Mouse (Mus musculus): ENCODE measurements around the gene Prkca. TPM values are rescaled to one million over a fixed set of nuclear protein-coding genes. Genes with fewer than 3 reads are reported as not detected.

Gene Prkca
- polyA plus RNA-seq, 1 experiment from 2014 or later: 5.4 TPM

DNA sequence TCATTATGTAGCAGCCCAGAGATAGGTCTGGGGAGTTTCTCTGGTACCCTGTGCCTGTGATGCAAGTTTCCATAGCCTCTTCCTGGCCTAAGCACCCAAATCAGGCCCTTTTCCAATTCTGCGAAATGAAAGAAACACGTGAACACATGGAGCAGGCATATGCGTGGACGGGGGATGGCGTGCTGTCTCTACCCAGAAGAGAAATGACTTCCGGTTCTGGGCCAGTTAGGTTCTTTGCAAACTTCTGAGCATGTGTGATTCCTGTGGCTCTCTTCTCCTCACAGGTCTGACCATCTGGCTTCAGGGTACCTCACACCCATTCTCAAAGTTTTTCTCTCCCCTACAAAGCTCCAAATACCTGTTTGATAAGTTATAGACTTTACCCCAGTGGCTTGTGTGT, 131.7 kb downstream of the Prkca start:
- Histone ChIP-seq H3K27me3 (peaks cover 13% of the 10 kb centered on the region), H3K27ac (replicated peaks) (no peak overlapping the region), H3K4me1 (peaks cover 10% of the 10 kb centered on the region; the same call in 1 of the 2 replicates), H3K4me3 (no peak overlapping the region), H3K9ac (replicated peaks) (no peak overlapping the region), H3K4me2 (replicated peaks) (no peak overlapping the region), H3K9me3 (no peaks in the 10 kb centered on the region), H3K36me3 (no peaks in the 10 kb centered on the region)
- ATAC-seq (ENCODE audit: low FRiP score, low read depth): no peak
- WGBS: 97% methylated on average over 6 of the region's 6 CpGs

DNA sequence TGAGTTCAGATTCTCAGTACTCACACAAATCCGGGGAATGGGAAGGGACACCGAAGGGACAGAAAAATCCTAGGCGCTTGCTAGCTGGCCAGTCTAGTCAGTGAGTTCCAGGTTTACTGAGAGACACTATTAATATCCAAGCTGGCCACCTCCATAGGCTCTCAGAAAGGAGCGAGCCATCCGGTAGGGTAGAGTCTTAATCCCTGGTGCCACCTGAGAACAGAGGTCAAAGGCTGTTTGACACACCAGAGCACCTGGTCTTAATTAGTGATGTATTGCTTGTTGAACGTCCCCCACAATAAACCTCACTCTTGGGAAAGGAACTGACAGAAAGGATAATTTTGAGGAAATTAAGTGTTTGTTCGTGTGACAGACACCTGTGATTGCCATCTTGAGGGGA, 133.0 kb downstream of the Prkca start:
- ATAC-seq (ENCODE audit: low FRiP score, low read depth): no peak
- WGBS: 84% methylated on average over 7 of the region's 7 CpGs

DNA sequence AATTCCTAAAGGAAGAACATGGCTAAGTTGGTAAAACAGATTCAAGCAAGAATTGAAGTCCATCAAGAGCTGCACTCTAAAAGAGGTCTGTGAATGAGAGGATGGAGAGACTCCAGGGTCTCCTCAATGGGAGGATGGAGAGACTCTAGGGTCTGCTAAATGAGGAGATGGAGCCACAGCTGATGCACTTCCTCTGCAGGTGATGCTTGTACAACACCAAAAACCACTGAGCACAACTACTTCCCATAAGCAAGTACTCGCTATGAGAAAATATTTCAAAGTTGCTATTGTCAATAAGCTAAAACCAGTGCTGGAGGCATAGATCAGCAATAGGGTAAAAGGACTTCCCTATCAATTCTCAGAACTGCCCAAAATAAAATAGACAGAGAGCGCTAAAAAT, 137.1 kb downstream of the Prkca start:
- peaks cover 19% of the 10 kb centered on the region for H3K4me1 ChIP-seq
- no peak overlapping the region for H3K9ac ChIP-seq (replicated peaks)
- peaks cover 14% of the 10 kb centered on the region for H3K27me3 ChIP-seq
- WGBS: 95% methylated on average over 2 of the region's 2 CpGs
- H3K36me3 ChIP-seq: no peaks in the 10 kb centered on the region
- H3K4me3 ChIP-seq: no peak overlapping the region
- H3K27ac ChIP-seq (replicated peaks): no peak overlapping the region
- H3K9me3 ChIP-seq: no peaks in the 10 kb centered on the region
- ATAC-seq (ENCODE audit: low FRiP score, low read depth): no peak
- H3K4me2 ChIP-seq (replicated peaks): no peak overlapping the region

More for the DNA sequence above, 133.0 kb downstream of the Prkca start:
- peaks cover 13% of the 10 kb centered on the region for H3K27me3 ChIP-seq
- H3K36me3 ChIP-seq: no peaks in the 10 kb centered on the region
- no peak overlapping the region for H3K9ac ChIP-seq (replicated peaks)
- H3K27ac ChIP-seq (replicated peaks): no peak overlapping the region
- H3K9me3 ChIP-seq: no peaks in the 10 kb centered on the region
- H3K4me3 ChIP-seq: no peak overlapping the region
- no peak overlapping the region for H3K4me2 ChIP-seq (replicated peaks)
- H3K4me1 ChIP-seq: 0 out of 2 replicates have a peak, but pooled peaks cover 4% of the 10 kb centered on the region

DNA sequence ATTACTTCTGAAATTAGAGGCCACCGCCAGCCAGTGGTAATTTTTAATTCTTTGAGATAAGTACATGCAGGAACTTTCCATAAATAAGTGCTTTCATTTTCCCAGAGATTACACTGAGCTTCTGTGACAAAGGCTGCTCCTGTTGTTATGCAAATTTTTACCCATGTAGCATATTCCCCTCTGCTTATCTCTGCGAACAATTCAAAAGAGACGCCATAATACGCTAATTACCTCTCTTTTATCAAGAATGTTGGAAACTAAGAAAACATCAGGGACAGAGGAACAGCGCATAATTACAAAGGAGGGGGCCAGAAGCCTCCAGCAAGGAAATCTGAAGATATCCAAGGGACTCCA, 138.9 kb downstream of the Prkca start:
- H3K9ac ChIP-seq (replicated peaks): no peak overlapping the region
- peaks cover 14% of the 10 kb centered on the region for H3K27me3 ChIP-seq
- WGBS: 17% methylated on average over 5 of the region's 5 CpGs
- peaks cover 23% of the 10 kb centered on the region for H3K4me1 ChIP-seq
- no peak; the same call in 1 of the 2 replicates for ATAC-seq (ENCODE audit: low FRiP score, low read depth)
- H3K4me3 ChIP-seq: no peak overlapping the region
- H3K4me2 ChIP-seq (replicated peaks): 0 out of 2 replicates have a peak overlapping the region, but pooled peaks have one; percentile 9
- H3K9me3 ChIP-seq: no peaks in the 10 kb centered on the region
- no peak overlapping the region for H3K27ac ChIP-seq (replicated peaks)
- no peaks in the 10 kb centered on the region for H3K36me3 ChIP-seq

DNA sequence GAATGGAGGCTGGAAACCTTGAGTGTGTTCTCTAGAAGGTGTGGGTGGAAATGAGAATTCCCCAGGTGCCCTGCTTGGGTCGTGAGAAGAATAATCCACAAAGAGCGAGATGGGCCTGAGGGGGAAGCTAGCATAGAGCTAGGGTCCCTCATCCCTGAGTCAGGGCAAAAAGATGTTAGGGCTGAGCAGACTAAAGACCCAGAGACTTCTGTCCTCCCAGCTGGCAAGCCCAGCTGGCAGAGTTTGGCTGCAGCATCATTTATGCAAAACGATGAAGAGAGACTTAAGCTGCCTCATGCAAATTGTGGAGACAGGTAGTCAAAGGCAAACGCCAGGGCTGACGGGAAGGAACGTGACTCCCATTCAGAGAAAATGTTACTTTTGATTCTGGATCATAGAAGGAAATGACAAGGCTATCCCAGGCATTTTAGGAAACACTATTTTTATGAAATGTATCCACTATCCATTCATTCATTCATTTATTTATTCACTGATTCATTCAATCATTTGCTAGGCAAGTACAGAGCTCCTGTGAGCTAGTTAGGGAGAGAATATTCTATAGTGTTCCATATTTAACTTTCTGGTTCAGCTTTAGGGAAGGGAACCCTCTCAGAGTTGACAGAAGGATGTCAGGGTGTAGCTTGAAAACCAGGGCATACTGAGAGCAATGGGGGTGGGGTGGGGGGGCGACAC, 139.4 kb downstream of the Prkca start:
- Histone ChIP-seq H3K9me3 (no peaks in the 10 kb centered on the region), H3K27ac (replicated peaks) (no peak overlapping the region), H3K9ac (replicated peaks) (no peak overlapping the region), H3K4me1 (peaks cover 23% of the 10 kb centered on the region), H3K27me3 (peaks cover 14% of the 10 kb centered on the region), H3K4me2 (replicated peaks) (0 out of 2 replicates have a peak overlapping the region, but pooled peaks have one; percentile 9), H3K4me3 (no peak overlapping the region), H3K36me3 (no peaks in the 10 kb centered on the region)
- WGBS: 38% methylated on average over 7 of the region's 7 CpGs
- ATAC-seq (ENCODE audit: low FRiP score, low read depth): peak; percentile 47; the same call in 1 of the 2 replicates

DNA sequence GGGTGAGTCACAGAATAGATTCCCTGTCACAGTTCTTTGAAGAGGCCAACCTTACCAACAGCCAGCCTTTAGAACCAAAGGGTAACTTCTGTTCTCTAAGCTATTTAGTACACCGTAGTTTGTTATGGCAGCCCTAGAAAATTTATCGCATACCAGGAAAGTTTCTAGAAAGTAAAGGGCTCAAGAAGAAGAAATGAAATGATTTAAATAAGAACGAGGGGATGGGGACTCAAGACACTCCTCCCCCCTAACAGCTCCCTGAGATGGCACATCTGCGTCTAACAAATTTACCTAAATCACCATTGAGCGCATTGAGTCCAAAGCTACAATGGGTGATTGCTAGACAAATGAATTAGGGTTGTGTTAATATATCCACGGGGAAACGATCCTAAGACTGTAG, 140.9 kb downstream of the Prkca start:
- no peaks in the 10 kb centered on the region for H3K36me3 ChIP-seq
- no peak overlapping the region for H3K9ac ChIP-seq (replicated peaks)
- no peak for ATAC-seq (ENCODE audit: low FRiP score, low read depth)
- H3K4me3 ChIP-seq: no peak overlapping the region
- peaks cover 26% of the 10 kb centered on the region for H3K4me1 ChIP-seq
- no peak overlapping the region for H3K4me2 ChIP-seq (replicated peaks)
- peaks cover 8% of the 10 kb centered on the region for H3K27me3 ChIP-seq
- no peak overlapping the region for H3K27ac ChIP-seq (replicated peaks)
- H3K9me3 ChIP-seq: no peaks in the 10 kb centered on the region
- WGBS: 90% methylated on average over 7 of the region's 7 CpGs

DNA sequence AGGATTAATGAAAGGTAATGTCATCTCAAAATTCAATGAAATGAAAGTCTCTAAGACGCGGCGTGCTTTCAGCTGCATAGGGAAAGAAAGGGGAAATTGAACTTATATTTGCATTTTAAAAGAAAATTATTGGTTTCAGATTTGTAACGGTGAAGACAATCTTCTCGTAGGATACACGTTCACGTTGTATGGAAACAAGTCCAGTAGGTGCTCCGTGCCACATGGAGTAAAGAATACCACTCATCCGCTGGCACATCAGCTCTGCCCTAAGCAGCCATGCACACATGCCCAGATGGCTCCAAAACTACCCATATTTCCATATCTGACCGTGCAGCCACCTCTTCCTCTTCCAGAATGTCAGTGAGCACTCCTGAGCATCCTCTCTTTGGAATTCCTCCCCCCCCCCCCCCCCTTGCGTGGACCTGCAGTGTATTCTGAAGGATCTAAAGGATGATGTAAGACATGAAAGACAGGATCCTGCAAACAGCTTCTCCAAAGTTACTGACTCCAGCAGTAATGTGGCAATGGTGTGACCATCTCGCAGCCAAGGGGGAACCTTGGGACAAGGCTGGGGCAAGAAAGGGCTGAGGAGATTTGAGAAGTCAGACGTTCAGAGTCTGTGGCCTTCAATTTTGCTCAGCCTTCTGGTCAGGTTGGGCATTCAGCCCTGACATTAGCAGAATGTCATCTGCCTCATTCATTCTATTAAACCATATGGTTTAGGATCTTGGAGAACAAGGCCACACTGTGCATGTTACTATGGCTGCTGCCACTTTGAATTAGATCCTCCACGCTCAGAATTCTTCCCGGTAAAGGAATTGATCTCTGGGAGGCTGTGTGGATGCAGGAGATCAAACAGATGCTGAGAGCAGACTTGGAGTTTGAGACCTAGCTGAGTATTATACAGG, 142.8 kb downstream of the Prkca start:
- Histone ChIP-seq H3K4me2 (replicated peaks) (no peak overlapping the region), H3K4me1 (peaks cover 36% of the 10 kb centered on the region), H3K27me3 (peaks cover 4% of the 10 kb centered on the region; the same call in 1 of the 2 replicates), H3K27ac (replicated peaks) (no peak overlapping the region), H3K4me3 (no peak overlapping the region), H3K9me3 (no peaks in the 10 kb centered on the region), H3K36me3 (no peaks in the 10 kb centered on the region), H3K9ac (replicated peaks) (no peak overlapping the region)
- no peak for ATAC-seq (ENCODE audit: low FRiP score, low read depth)
- whole genome bisulfite sequencing: 87% methylated on average over 15 of the region's 15 CpGs

DNA sequence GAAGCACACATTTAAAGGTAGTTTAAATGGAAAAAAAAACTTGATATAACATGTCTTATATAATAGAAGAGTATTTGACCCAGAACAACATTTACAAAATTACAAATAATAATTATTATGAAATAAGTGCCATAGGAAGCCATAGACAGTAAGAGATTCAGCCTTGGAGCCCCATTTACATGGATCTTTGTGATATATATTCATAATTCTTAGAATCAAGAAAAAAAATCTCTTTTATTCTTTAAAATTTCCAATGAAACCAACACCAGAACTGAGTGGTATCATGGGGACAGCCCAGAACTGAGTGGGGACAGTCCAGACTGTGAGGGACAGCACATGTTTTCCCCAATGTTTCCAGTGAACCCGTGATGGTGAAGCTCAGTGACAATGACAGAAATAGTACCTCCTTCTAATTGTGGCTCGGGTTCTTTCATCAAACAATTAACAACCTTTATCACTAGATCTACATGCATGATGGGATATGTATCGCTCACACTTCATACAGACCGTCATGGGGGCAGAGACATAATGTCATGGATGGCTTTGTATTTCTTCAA, 144.2 kb downstream of the Prkca start:
- Histone ChIP-seq H3K9ac (replicated peaks) (no peak overlapping the region), H3K4me3 (no peak overlapping the region), H3K4me1 (peaks cover 31% of the 10 kb centered on the region), H3K4me2 (replicated peaks) (no peak overlapping the region), H3K9me3 (no peaks in the 10 kb centered on the region), H3K27me3 (peaks cover 4% of the 10 kb centered on the region; the same call in 1 of the 2 replicates), H3K27ac (replicated peaks) (no peak overlapping the region), H3K36me3 (no peaks in the 10 kb centered on the region)
- no peak for ATAC-seq (ENCODE audit: low FRiP score, low read depth)
- WGBS: 91% methylated on average over 4 of the region's 4 CpGs

DNA sequence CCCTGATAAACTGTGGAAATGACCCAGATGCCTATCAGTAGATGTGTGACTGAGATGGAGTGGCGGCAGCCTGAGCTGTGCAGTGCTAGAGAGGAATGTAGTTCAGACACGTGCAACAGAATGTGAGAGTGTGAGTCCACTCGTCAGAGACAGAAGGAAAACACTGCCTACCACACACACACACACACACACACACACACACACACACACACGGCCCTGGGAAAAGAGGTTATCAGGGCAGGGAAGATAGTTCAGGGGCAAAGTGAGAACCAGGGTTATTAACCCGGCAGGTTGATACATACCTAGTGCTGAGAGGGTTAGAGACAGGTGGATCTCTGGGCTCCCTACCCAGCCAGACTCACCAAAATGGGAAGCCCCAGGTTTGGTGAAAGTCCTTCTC, 145.1 kb downstream of the Prkca start:
- Histone ChIP-seq H3K36me3 (no peaks in the 10 kb centered on the region), H3K4me1 (peaks cover 22% of the 10 kb centered on the region), H3K9me3 (no peaks in the 10 kb centered on the region), H3K4me3 (no peak overlapping the region), H3K27ac (replicated peaks) (no peak overlapping the region), H3K27me3 (peaks cover 4% of the 10 kb centered on the region; the same call in 1 of the 2 replicates), H3K4me2 (replicated peaks) (no peak overlapping the region), H3K9ac (replicated peaks) (no peak overlapping the region)
- 75% methylated on average over 5 of the region's 5 CpGs for WGBS
- ATAC-seq (ENCODE audit: low FRiP score, low read depth): no peak

DNA sequence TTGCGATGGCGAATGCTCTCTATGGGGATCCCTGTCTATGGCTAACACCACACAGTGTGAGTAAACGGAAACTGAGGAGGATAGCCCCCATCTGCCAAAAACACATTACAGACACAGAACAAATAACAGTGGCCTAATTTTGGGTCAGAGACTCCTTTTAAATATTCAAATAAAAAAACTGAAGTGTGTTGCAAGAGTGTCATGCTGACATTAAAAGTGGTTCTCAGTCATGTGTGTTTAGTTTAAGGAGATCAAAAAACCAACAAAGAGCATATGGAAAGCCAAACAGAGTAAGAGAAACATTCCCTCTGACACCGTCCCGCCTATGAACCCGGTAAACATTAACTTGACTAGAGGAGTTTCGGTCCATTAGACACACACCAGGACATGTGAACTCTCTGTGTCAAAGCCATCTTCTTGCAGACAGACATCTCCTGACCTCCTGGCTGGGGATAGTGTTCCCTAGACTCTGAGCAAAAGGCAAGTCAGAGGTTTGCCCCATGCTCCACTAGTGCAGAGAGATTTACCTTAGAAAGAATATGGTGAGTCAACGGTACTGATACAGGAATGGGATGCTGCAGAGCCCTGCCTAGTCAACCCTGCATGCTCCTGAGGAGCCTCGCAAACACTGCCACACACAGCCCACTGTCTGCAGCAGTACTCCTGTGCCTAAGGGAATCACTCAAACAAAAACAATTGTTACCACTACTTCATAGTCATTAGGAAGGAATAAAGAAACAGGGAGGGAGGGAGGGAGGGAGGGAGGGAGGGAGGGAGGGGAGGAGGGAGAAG, 146.1 kb downstream of the Prkca start:
- Histone ChIP-seq H3K9me3 (no peaks in the 10 kb centered on the region), H3K4me3 (no peak overlapping the region), H3K4me2 (replicated peaks) (no peak overlapping the region), H3K27ac (replicated peaks) (no peak overlapping the region), H3K9ac (replicated peaks) (no peak overlapping the region), H3K36me3 (no peaks in the 10 kb centered on the region), H3K4me1 (peaks cover 22% of the 10 kb centered on the region), H3K27me3 (no peaks in the 10 kb centered on the region; the same call in 1 of the 2 replicates)
- ATAC-seq (ENCODE audit: low FRiP score, low read depth): no peak
- 74% methylated on average over 9 of the region's 9 CpGs for WGBS

DNA sequence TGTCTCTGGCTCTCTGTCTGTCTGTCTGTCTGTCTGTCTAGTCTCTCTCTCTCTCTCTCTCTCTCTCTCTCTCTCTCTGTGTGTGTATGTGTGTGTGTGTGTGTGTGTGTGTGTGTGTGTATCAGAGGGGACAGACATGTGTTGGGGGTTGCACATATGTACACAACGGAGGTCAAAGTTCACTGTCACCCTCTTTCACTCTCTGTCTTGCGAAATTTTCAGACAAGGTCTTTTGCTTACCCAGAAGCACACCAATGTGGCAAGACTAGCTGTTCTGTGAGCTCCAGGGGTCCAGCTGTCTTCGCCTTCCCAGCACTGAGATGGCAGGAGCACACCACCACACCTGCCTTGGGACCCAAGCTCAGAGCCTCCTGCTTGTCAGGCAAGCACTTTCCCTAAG, 146.9 kb downstream of the Prkca start:
- H3K27me3 ChIP-seq: no peaks in the 10 kb centered on the region; the same call in 1 of the 2 replicates
- no peak overlapping the region for H3K9ac ChIP-seq (replicated peaks)
- H3K4me2 ChIP-seq (replicated peaks): no peak overlapping the region
- H3K4me3 ChIP-seq: no peak overlapping the region
- WGBS: 79% methylated on average over 3 of the region's 3 CpGs
- peaks cover 22% of the 10 kb centered on the region for H3K4me1 ChIP-seq
- no peak overlapping the region for H3K27ac ChIP-seq (replicated peaks)
- no peaks in the 10 kb centered on the region for H3K36me3 ChIP-seq
- H3K9me3 ChIP-seq: no peaks in the 10 kb centered on the region
- no peak for ATAC-seq (ENCODE audit: low FRiP score, low read depth)
